Mouse (Mus musculus): ENCODE measurements at regions not wholly inside any gene's neighbourhood (a gene's known extent, or its start where the extent isn't known, plus 50 kb on each side); places are given as distances from the start of the nearest gene placed in this dataset.

DNA sequence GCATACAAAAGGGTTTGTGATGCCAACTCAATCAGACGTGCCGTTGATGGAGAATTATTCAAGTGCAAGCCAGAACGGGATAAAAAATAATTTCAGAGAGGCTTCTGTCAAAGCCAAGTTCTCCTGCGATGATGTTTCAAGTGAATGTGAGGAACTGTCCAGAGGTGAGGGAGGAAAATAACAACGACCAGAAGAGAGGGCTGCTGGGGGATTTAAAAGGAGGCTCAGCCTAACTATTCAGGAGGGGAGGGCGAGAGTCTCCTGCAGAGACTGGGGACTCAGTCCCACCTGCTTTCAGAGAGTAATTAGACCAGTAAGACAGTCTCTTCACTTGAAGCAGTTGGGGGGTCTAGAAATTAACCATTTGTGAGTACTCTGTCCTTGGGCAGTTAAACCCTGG, 127.7 kb upstream of the Noct start:
- no peaks in the 10 kb centered on the region for H3K36me3 ChIP-seq (ENCODE audit: control insufficient read depth)
- no peaks in the 10 kb centered on the region for H3K9me3 ChIP-seq (ENCODE audit: control insufficient read depth, low read length)
- no peaks in the 10 kb centered on the region for H3K27me3 ChIP-seq (ENCODE audit: control insufficient read depth)
- H3K4me3 ChIP-seq (replicated peaks): no peak overlapping the region
- H3K4me1 ChIP-seq (ENCODE audit: control insufficient read depth): no peaks in the 10 kb centered on the region
- TF ChIP-seq GATA1 (IDR thresholded peaks at IDR 0.05; ENCODE audit: low read length): no peak
- no peak for TF ChIP-seq TAL1 (IDR thresholded peaks at IDR 0.05; ENCODE audit: low read length)

DNA sequence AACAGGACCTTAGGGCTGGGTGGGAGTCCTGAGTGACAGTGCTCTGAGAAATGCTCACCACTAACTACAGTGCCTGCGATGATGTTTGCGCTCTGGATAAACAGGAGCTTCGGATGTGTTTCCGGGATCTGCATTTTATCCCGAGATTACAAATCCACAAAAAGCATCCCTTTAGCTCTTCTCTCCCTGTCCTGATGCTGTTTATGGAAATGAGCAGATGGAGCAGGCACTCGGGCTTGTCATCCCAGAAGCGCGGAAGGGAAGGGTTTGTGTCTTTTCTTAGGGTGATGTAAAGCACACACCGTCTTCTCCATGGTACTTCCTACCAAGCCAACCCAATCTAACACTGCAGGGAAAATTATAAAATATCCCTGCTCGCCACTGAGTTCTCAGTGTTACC, 126.9 kb upstream of the Noct start:
- Histone ChIP-seq H3K4me3 (replicated peaks) (no peak overlapping the region), H3K9me3 (ENCODE audit: control insufficient read depth, low read length) (no peaks in the 10 kb centered on the region), H3K36me3 (ENCODE audit: control insufficient read depth) (no peaks in the 10 kb centered on the region), H3K27me3 (ENCODE audit: control insufficient read depth) (no peaks in the 10 kb centered on the region), H3K4me1 (ENCODE audit: control insufficient read depth) (no peaks in the 10 kb centered on the region)
- TF ChIP-seq TAL1 (IDR thresholded peaks at IDR 0.05; ENCODE audit: low read length): no peak
- TF ChIP-seq GATA1 (IDR thresholded peaks at IDR 0.05; ENCODE audit: low read length): no peak

DNA sequence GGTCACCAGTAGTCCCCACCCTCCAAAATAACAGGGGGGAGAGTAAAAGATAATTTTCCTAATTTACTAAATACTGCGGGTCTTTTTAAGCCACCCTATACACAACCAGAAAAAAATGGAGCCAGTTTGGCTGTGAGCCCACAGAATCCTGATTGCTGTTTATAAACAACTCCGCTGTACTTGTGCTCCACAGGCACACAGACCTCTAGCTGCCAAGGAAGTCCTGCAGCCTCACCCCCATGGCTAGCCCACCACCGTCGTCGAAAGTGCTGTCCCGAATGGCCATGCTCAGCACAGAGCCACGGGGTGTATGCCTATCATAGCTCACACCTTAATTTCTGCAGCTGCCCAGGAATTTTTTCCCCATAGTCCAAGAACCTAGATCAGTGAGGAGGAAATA, 124.3 kb upstream of the Noct start:
- Histone ChIP-seq H3K4me1 (ENCODE audit: control insufficient read depth) (no peaks in the 10 kb centered on the region), H3K9me3 (ENCODE audit: control insufficient read depth, low read length) (no peaks in the 10 kb centered on the region), H3K27me3 (ENCODE audit: control insufficient read depth) (no peaks in the 10 kb centered on the region), H3K36me3 (ENCODE audit: control insufficient read depth) (no peaks in the 10 kb centered on the region), H3K4me3 (replicated peaks) (no peak overlapping the region)
- no peak for TF ChIP-seq TAL1 (IDR thresholded peaks at IDR 0.05; ENCODE audit: low read length)
- TF ChIP-seq GATA1 (IDR thresholded peaks at IDR 0.05; ENCODE audit: low read length): no peak

DNA sequence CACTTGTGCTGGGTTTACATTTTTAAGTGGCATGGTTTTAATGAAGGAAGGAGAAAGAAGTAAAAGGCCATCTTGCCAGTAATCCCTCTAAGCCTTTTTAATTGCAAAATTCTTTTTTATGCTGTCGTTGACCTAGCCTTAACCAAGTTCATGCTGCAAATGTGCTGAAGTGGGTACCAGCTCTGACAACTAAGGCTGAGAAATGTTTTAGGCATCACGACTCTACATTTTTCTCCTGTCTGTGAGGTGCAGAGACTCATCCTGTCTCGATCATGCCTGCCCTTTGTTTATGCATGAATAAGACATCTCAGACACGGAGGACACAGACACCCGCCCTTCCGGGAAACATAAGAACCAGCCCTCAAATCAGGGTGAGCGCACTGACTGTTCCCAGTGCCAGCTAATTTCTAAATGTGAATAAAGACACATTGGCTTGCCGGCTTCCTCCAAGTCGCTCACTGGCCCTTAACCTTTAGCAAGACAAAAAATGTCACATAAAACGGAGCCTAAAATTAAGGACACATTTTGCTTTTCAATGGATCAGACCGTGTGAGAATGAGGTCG, 115.5 kb upstream of the Noct start:
- H3K4me3 ChIP-seq (replicated peaks): no peak overlapping the region
- no peaks in the 10 kb centered on the region for H3K4me1 ChIP-seq (ENCODE audit: control insufficient read depth)
- no peaks in the 10 kb centered on the region for H3K9me3 ChIP-seq (ENCODE audit: control insufficient read depth, low read length)
- no peaks in the 10 kb centered on the region for H3K36me3 ChIP-seq (ENCODE audit: control insufficient read depth)
- TF ChIP-seq TAL1 (IDR thresholded peaks at IDR 0.05; ENCODE audit: low read length) (no peak), GATA1 (IDR thresholded peaks at IDR 0.05; ENCODE audit: low read length) (no peak)
- no peaks in the 10 kb centered on the region for H3K27me3 ChIP-seq (ENCODE audit: control insufficient read depth)

DNA sequence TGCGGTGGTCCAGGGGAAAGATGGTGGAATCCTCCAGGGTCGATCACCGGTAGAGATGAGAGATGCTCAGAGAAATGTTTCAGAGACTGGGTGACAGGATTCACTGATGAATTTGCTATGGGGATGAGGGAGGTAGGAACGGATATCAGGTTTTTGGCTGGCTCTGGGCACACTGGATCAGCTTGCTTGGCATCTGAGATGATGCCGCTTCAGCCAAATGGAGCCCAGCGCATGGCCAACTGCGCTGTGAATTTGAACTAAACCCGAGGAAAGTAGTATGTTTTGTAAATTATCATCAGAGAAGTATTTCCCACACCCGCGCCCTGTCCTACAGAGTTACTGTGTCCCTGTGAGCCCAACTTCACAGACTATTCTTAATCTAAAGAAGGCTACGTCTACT, 113.0 kb upstream of the Noct start:
- Histone ChIP-seq H3K4me3 (replicated peaks) (no peak overlapping the region), H3K9me3 (ENCODE audit: control insufficient read depth, low read length) (no peaks in the 10 kb centered on the region), H3K27me3 (ENCODE audit: control insufficient read depth) (no peaks in the 10 kb centered on the region), H3K36me3 (ENCODE audit: control insufficient read depth) (no peaks in the 10 kb centered on the region), H3K4me1 (ENCODE audit: control insufficient read depth) (no peaks in the 10 kb centered on the region)
- no peak for TF ChIP-seq GATA1 (IDR thresholded peaks at IDR 0.05; ENCODE audit: low read length)
- no peak for TF ChIP-seq TAL1 (IDR thresholded peaks at IDR 0.05; ENCODE audit: low read length)

DNA sequence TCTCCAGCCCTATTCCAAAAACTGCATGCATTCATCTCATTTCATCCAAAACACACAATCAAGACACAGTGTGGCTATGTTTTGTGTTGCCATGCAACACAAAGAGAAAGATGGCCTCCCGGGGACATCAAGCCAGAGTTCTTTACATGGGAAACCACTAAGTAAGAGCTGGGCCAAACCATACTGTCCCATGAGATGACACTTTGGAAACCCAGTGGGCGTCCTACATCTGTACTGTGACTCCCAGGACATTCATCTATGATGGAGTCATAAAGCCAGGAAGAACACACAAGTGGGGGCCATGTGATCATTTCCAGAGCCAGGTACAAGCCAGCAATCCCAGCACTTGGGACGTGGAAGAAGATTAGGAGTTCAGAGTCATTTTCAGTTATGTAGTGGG, 111.9 kb upstream of the Noct start:
- H3K36me3 ChIP-seq (ENCODE audit: control insufficient read depth): no peaks in the 10 kb centered on the region
- no peak overlapping the region for H3K4me3 ChIP-seq (replicated peaks)
- H3K4me1 ChIP-seq (ENCODE audit: control insufficient read depth): no peaks in the 10 kb centered on the region
- no peaks in the 10 kb centered on the region for H3K27me3 ChIP-seq (ENCODE audit: control insufficient read depth)
- no peaks in the 10 kb centered on the region for H3K9me3 ChIP-seq (ENCODE audit: control insufficient read depth, low read length)
- no peak for TF ChIP-seq GATA1 (IDR thresholded peaks at IDR 0.05; ENCODE audit: low read length)
- TF ChIP-seq TAL1 (IDR thresholded peaks at IDR 0.05; ENCODE audit: low read length): no peak

DNA sequence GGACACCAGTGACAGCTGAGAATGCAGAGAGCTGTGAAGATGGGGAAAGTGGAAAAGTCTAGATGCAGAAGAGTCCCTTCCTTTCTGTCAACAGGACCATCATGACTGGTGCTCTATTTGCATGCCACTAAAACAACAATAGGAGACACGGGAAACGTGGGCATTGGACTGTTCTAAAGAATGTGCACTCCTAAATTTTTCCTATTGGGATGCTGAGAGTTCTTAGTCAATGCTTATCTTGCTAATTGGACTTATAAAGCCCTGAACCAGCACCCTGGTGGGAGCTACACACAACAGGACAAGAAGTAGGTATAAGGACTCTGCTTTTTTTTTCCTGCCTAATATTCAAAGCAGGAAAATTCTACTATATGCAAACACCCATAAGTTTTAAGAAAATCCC, 108.3 kb upstream of the Noct start:
- Histone ChIP-seq H3K9me3 (ENCODE audit: control insufficient read depth, low read length) (no peaks in the 10 kb centered on the region), H3K4me1 (ENCODE audit: control insufficient read depth) (no peaks in the 10 kb centered on the region), H3K27me3 (ENCODE audit: control insufficient read depth) (no peaks in the 10 kb centered on the region), H3K4me3 (replicated peaks) (no peak overlapping the region), H3K36me3 (ENCODE audit: control insufficient read depth) (no peaks in the 10 kb centered on the region)
- TF ChIP-seq TAL1 (IDR thresholded peaks at IDR 0.05; ENCODE audit: low read length) (no peak), GATA1 (IDR thresholded peaks at IDR 0.05; ENCODE audit: low read length) (no peak)

DNA sequence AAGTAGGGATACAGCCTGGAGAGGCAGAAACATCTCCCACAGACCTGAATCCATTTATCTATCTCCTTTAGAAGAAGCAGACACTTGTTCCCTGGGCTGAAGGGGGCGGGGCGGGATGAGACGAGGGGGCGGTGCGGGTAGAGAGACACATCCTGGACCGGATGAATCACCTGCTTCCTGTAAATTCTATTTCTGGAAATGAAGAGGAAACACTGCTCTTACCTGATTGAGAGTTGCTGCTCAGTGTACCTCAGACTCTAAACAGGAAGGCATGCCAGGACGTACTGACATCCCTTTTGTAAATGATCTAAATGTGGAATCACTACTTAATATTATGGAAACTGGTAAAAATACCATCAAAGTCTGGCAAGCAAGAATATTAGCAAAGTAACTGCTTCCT, 105.5 kb upstream of the Noct start:
- TF ChIP-seq GATA1 (IDR thresholded peaks at IDR 0.05; ENCODE audit: low read length) (no peak), TAL1 (IDR thresholded peaks at IDR 0.05; ENCODE audit: low read length) (no peak)
- Histone ChIP-seq H3K4me1 (ENCODE audit: control insufficient read depth) (no peaks in the 10 kb centered on the region), H3K36me3 (ENCODE audit: control insufficient read depth) (no peaks in the 10 kb centered on the region), H3K27me3 (ENCODE audit: control insufficient read depth) (no peaks in the 10 kb centered on the region), H3K9me3 (ENCODE audit: control insufficient read depth, low read length) (no peaks in the 10 kb centered on the region), H3K4me3 (replicated peaks) (no peak overlapping the region)

DNA sequence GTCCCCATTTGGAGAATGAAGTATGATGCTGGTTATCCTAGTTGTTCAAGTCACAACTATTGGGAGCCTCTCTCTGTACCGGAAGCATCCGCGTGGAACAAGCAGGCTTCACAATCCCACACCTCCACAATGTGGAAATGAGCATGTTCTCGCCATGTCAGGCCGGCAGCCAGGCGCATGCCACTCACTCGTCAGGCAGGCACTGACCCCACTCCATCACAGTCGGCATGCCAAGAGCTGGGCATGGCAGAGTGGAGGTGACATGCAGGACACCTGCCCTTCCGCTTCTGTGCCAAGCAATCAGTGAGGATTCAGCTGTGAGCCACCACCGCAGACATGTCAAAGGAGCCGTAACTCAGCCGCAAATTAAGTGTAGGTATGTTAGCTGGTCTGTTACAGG, 103.7 kb upstream of the Noct start:
- Histone ChIP-seq H3K36me3 (ENCODE audit: control insufficient read depth) (no peaks in the 10 kb centered on the region), H3K4me3 (replicated peaks) (no peak overlapping the region), H3K4me1 (ENCODE audit: control insufficient read depth) (no peaks in the 10 kb centered on the region)

More for the DNA sequence above, 103.7 kb upstream of the Noct start:
- TF ChIP-seq GATA1 (IDR thresholded peaks at IDR 0.05; ENCODE audit: low read length): no peak
- TF ChIP-seq TAL1 (IDR thresholded peaks at IDR 0.05; ENCODE audit: low read length): no peak
- H3K9me3 ChIP-seq (ENCODE audit: control insufficient read depth, low read length): no peaks in the 10 kb centered on the region
- H3K27me3 ChIP-seq (ENCODE audit: control insufficient read depth): no peaks in the 10 kb centered on the region

Measured in erythroblast, embryonic 14.5 days (primary cell).